Mouse (Mus musculus) pancreas, adult 10 weeks (tissue): ENCODE results near the gene Olfr1471. TPM values are rescaled to one million over a fixed set of nuclear protein-coding genes. Genes with fewer than 3 reads are reported as not detected.

Experiments
- polyA plus RNA-seq: library from polyadenylated mRNA; stranded (reverse); fragments of 350-450 nt; fragmentation: Illumina TruSeq; extraction: RNeasy Lipid Tissue Mini Kit (QIAGEN cat#74804); gene quantifications from one replicate; pipeline ENCODE4 v1.2.3, GENCODE M21; 2015; ENCODE audit warnings: low read depth, low replicate concordance; ENCODE audit not compliant: insufficient read depth

Olfr1471 gene
- polyA plus RNA-seq: not detected

GRCm38 (mm10) chr19:13443109-13443508, at the start of gene Olfr1471:
Gene Olfr1471 (plus strand): TSS chr19:13443409.

GRCm38 (mm10) chr19:13407549-13407948, 35.7 kb upstream of the Olfr1471 start, which contains the start of gene Olfr1469:
Gene Olfr1469 (plus strand): TSS chr19:13407849.

GRCm38 (mm10) chr19:13455986-13456385, 12.8 kb downstream of the Olfr1471 start, which contains the start of gene Olfr1472:
Gene Olfr1472 (minus strand): TSS chr19:13456086.

GRCm38 (mm10) chr19:13469265-13469664, 26.1 kb downstream of the Olfr1471 start, which contains the start of gene Olfr1474:
Gene Olfr1474 (plus strand): TSS chr19:13469565.

GRCm38 (mm10) chr19:13480096-13480495, 36.9 kb downstream of the Olfr1471 start, which contains the start of gene Olfr1475:
Gene Olfr1475 (minus strand): TSS chr19:13480196.

GRCm38 (mm10) chr19:13500246-13500645, 57.0 kb downstream of the Olfr1471 start, which contains the start of gene Olfr1477:
Gene Olfr1477 (plus strand): TSS chr19:13500546.

Other genes with a start within 250 kb of the Olfr1471 start
- gene Olfr1463, start 212.1 kb upstream of the Olfr1471 start, polyA plus RNA-seq: not detected
- gene Olfr1465, start 127.9 kb upstream of the Olfr1471 start, polyA plus RNA-seq: not detected
- gene Olfr1466, start 104.5 kb upstream of the Olfr1471 start, polyA plus RNA-seq: not detected
- not detected for gene Olfr1467, start 81.2 kb upstream of the Olfr1471 start, polyA plus RNA-seq
- not detected for gene Olfr1469, start 35.6 kb upstream of the Olfr1471 start, polyA plus RNA-seq
- not detected for gene Olfr1472, start 12.7 kb downstream of the Olfr1471 start, polyA plus RNA-seq
- gene Olfr1474, start 26.2 kb downstream of the Olfr1471 start, polyA plus RNA-seq: not detected
- gene Olfr1475, start 36.8 kb downstream of the Olfr1471 start, polyA plus RNA-seq: not detected
- not detected for gene Olfr1477, start 57.1 kb downstream of the Olfr1471 start, polyA plus RNA-seq
- not detected for gene Olfr1480, start 84.5 kb downstream of the Olfr1471 start, polyA plus RNA-seq
- gene Olfr1484, start 140.1 kb downstream of the Olfr1471 start, polyA plus RNA-seq: not detected
- not detected for gene Olfr1487, start 174.0 kb downstream of the Olfr1471 start, polyA plus RNA-seq
- gene Olfr1489, start 188.2 kb downstream of the Olfr1471 start, polyA plus RNA-seq: not detected
- gene Olfr1490, start 207.7 kb downstream of the Olfr1471 start, polyA plus RNA-seq: not detected